39 mouse cellular contexts compared by ENCODE assay signal in genomic region chr17:64815806-64816205, GRCm38 (mm10). TPM values are rescaled to one million over a fixed set of nuclear protein-coding genes. Genes with fewer than 3 reads are reported as not detected.
"Had no signal": no experiment of that assay in that cellular context is flagged by ENCODE, and none has a peak within 500 bp of the region (broad histone marks: within the 10 kb centered on the region; RNA-seq: fewer than 3 reads in every experiment).

No protein-coding gene starts in this region.

- H3K9me3 ChIP-seq: heart, embryonic 10.5 days; heart, embryonic 12.5 days; hindbrain, embryonic 10.5 days; hindbrain, embryonic 12.5 days; hindbrain, embryonic 15.5 days; intestine, embryonic 15.5 days; limb, embryonic 10.5 days; limb, embryonic 12.5 days; liver, embryonic 13.5 days had no signal

- H3K4me1 ChIP-seq: heart, embryonic 10.5 days; heart, embryonic 12.5 days; hindbrain, embryonic 10.5 days; hindbrain, embryonic 12.5 days; hindbrain, embryonic 15.5 days; intestine, embryonic 15.5 days; limb, embryonic 10.5 days; limb, embryonic 12.5 days; liver, embryonic 13.5 days had no signal

- H3K9ac ChIP-seq: heart, embryonic 12.5 days; hindbrain, embryonic 12.5 days; hindbrain, embryonic 15.5 days; intestine, embryonic 15.5 days; limb, embryonic 12.5 days; liver, embryonic 13.5 days had no signal

- H3K4me3 ChIP-seq: gastrocnemius, adult 2 months; heart, embryonic 10.5 days; heart, embryonic 12.5 days; hindbrain, embryonic 10.5 days; hindbrain, embryonic 12.5 days; hindbrain, embryonic 15.5 days; intestine, embryonic 15.5 days; layer of hippocampus, adult 2 months; left cerebral cortex, adult 2 months; limb, embryonic 10.5 days; limb, embryonic 12.5 days; liver, embryonic 13.5 days had no signal

- H3K27me3 ChIP-seq: heart, embryonic 12.5 days; hindbrain, embryonic 12.5 days; hindbrain, embryonic 15.5 days; intestine, embryonic 15.5 days; limb, embryonic 12.5 days; liver, embryonic 13.5 days had no signal

- ATAC-seq: inflammation-experienced regulatory T-cells, adult 6 months; intestine, embryonic 15.5 days; intestine, postnatal 0 days had no signal

- H3K27ac ChIP-seq: gastrocnemius, adult 2 months; heart, embryonic 10.5 days; hindbrain, embryonic 10.5 days; hindbrain, embryonic 12.5 days; hindbrain, embryonic 15.5 days; intestine, embryonic 15.5 days; layer of hippocampus, adult 2 months; left cerebral cortex, adult 2 months; limb, embryonic 10.5 days; limb, embryonic 12.5 days; liver, embryonic 13.5 days had no signal

- H3K4me2 ChIP-seq: heart, embryonic 12.5 days; hindbrain, embryonic 12.5 days; hindbrain, embryonic 15.5 days; intestine, embryonic 15.5 days; limb, embryonic 12.5 days; liver, embryonic 11.5 days; liver, embryonic 13.5 days had no signal

- DNase-seq: gastrocnemius, adult 2 months; gastrocnemius, postnatal 10 days; gastrocnemius, postnatal 25 days; heart, adult 18-20 months; heart, postnatal 10 days; heart, postnatal 4 days; kidney, adult 18-20 months; kidney, adult 8-10 months; kidney, postnatal 10 days; kidney, postnatal 25 days; kidney, postnatal 4 days; liver; liver, embryonic 13.5 days had no signal

- H3K36me3 ChIP-seq: heart, embryonic 10.5 days; heart, embryonic 12.5 days; hindbrain, embryonic 10.5 days; hindbrain, embryonic 12.5 days; hindbrain, embryonic 15.5 days; intestine, embryonic 15.5 days; limb, embryonic 10.5 days; limb, embryonic 12.5 days; liver, embryonic 13.5 days had no signal

RNA-seq across cellular contexts. Expression of gene 4930583I09Rik, which starts 20.1 kb away (rescaled TPM):
- total RNA-seq: gastrocnemius, adult 2 months; gastrocnemius, postnatal 10 days; gastrocnemius, postnatal 25 days; gastrocnemius, postnatal 4 days; granulocyte monocyte progenitor cell, adult 5-6 weeks; heart, adult 18-20 months; heart, adult 8-10 months; heart, postnatal 10 days; heart, postnatal 25 days; heart, postnatal 4 days; layer of hippocampus, adult 2 months; layer of hippocampus, postnatal 10 days; layer of hippocampus, postnatal 25 days; left cerebral cortex, adult 2 months; left cerebral cortex, postnatal 14 days; left cerebral cortex, postnatal 36 days had no signal
- polyA plus RNA-seq: heart, embryonic 10.5 days; heart, embryonic 12.5 days; heart, embryonic 14.5 days; heart, embryonic 16.5 days; hindbrain, embryonic 10.5 days; hindbrain, embryonic 12.5 days; hindbrain, embryonic 15.5 days; intestine, embryonic 15.5 days; intestine, postnatal 0 days; kidney, embryonic 14.5 days; kidney, embryonic 16.5 days; limb, embryonic 10.5 days; limb, embryonic 12.5 days; limb, embryonic 14.5 days; liver, embryonic 11.5 days; liver, embryonic 13.5 days had no signal
